Mouse (Mus musculus): ENCODE data around the gene Hdac4.

The Hdac4 gene

GRCm38 (mm10) chr1:92100371-92100891, 95.1 kb downstream of the Hdac4 start:
- peak; percentile 37 for DNase-seq (ENCODE audit: low spot score)

GRCm38 (mm10) chr1:92099964-92100363, 95.5 kb downstream of the Hdac4 start:
- no peak for DNase-seq (ENCODE audit: low spot score)

GRCm38 (mm10) chr1:92099502-92099901, 96.0 kb downstream of the Hdac4 start:
- no peak for DNase-seq (ENCODE audit: low spot score)

- no peak for DNase-seq (ENCODE audit: low spot score)
Observed at GRCm38 (mm10) chr1:92098456-92098855, 97.0 kb downstream of the Hdac4 start.

DNA sequence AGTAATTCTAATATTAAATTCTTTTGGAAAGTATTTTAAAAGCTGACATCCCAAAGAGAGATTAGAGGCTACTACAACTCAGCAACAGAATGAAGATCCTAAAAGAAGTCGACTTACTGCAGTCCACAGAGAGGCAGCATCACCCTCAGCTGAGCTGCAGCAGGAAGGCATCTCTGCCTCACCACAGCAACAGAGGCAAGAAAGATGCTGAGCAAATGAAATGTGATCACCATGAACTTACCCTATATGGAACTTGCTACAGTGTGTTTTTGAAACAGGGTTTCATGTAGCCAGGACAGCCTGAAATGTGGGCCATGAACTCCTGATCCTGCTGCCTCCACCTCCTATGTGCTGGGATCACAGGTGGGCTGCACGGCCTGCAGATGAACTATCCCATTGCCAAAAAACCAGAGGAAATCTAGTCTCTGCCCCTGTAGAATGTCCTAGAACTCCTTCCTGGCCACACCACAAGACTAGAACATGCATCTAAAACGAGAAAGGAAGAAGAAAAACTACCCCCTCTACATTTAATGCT, 98.4 kb downstream of the Hdac4 start:
- no peak for DNase-seq (ENCODE audit: low spot score)

- DNase-seq (ENCODE audit: low spot score) = no peak
Observed at GRCm38 (mm10) chr1:92092286-92092685, 103.2 kb downstream of the Hdac4 start.

- no peak for DNase-seq (ENCODE audit: low spot score)
Observed at GRCm38 (mm10) chr1:92087821-92088220, 107.7 kb downstream of the Hdac4 start.

- DNase-seq (ENCODE audit: low spot score) = no peak
Observed at GRCm38 (mm10) chr1:92087343-92087742, 108.2 kb downstream of the Hdac4 start.

GRCm38 (mm10) chr1:92086841-92087240, 108.7 kb downstream of the Hdac4 start:
- no peak for DNase-seq (ENCODE audit: low spot score)

DNA sequence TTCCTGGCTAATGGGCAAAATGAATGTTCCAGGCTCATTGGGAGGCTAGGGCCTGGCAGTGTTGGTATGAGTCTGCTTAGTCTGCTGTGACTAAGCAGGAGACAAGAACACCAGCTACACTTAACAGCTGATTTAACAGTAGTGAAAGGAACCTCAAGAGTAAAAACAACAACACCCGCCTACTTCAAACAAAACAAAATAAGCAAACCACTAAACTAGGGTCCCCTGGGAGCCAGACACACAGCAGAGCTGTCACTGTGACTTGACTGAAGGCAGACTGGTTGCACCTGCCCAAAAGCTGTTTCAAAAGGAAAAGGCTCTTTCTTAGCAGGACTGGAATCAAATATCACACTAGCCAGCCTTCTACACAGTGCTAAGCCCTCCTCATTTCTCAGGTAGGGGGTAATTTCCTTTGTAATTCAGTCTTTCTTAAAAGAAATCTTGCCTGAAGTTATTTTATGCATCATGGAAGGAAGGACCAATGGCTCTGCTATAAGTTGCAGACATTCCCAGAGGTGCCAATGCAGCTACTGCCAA, 109.2 kb downstream of the Hdac4 start:
- DNase-seq (ENCODE audit: low spot score) = no peak

DNA sequence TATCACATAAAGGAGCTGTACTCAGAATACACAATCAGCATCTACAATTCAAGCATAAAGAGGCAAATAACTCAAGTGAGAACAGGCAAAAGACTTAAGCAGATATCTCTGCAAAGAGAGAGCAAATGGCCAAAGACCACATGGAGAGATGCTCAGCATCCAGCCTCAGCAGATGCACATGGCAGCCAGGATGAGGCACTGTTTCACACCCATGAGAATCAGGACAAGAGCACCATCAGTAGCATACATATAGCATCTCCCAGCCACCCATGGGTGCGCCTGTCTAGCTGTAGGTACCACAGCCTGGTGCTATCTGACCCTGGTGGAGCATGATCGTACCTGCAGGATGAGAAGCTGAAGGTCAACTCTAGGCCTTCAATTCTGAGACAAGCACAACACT, 110.8 kb downstream of the Hdac4 start:
- no peak for DNase-seq (ENCODE audit: low spot score)

DNA sequence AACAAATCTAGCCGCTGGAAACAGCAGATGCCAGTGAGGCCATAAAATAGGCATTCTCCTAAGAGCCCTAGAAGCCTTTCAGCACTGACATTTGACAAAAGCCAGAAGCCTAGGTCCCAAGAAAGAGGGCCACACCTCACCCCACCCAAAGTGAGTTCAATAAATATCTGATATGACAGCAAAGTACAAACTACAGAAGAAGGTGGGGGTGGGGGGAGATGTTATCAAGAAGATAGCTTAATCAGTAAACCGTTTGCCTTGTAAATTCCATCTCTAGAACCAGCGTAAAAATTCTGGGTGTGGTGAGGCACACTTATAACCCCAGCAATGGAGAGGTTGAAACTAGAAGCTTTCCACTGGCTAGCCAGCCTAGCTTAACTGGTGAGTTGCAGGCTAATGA, 111.5 kb downstream of the Hdac4 start:
- DNase-seq (ENCODE audit: low spot score) = no peak

DNA sequence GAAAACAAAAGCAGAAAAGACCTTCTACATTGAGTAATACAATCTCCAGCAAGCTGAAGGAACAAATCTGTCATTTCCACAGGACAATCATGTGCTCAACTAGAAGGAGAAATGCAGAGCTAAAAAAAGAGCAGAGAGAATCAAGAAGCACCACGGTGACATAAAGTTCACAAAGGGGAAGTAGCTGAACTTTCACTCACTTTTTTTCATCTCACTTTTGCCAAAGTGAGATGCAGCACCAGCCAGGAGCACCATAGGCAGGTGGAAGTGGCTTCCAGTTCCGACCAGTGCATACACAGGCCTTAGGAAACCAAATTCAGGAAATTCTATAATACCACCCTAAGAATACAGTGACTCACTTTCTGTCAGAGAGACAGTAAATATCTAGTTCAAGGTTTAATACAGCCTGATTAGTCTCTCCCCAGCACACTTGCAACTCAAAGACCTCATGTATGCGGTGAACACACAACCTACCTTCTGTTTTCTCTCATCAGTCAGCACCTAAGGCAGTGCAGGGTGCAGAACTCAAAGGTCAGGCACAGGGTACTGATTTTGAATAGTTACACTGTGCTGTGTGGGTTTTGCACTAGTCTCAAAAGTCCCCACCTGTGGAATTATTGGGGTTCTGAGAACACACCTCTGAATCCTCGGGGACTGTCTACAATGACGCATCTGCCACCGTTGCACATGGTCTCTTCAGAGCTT, 112.5 kb downstream of the Hdac4 start:
- DNase-seq (ENCODE audit: low spot score) = no peak

GRCm38 (mm10) chr1:92082156-92082836, 113.2 kb downstream of the Hdac4 start:
- no peak for DNase-seq (ENCODE audit: low spot score)

GRCm38 (mm10) chr1:92079982-92080537, 115.4 kb downstream of the Hdac4 start:
- DNase-seq (ENCODE audit: low spot score) = no peak

- DNase-seq (ENCODE audit: low spot score) = no peak
Observed at GRCm38 (mm10) chr1:92075312-92075711, 120.2 kb downstream of the Hdac4 start.

GRCm38 (mm10) chr1:92074655-92075054, 120.8 kb downstream of the Hdac4 start:
- no peak for DNase-seq (ENCODE audit: low spot score)

- no peak for DNase-seq (ENCODE audit: low spot score)
Observed at GRCm38 (mm10) chr1:92069932-92070677, 125.4 kb downstream of the Hdac4 start.

DNA sequence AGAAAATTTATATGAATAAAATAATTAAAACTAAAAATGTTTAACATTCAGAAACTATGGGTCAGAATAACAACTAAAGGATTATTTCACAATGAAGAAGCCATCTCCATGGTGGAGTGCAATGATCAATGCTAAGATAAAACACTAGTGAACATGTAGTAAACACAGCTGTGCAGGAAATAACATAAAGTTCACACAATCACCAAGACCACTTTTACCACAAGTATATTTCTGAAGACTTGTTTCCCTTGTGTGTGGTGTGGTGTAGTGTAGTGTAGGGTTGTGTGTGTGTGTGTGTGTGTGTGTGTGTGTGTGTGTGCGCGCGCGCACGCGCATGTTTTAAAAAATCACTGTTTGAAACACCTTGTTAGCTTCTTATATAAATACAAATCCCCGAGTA, 126.0 kb downstream of the Hdac4 start:
- no peak for DNase-seq (ENCODE audit: low spot score)

DNA sequence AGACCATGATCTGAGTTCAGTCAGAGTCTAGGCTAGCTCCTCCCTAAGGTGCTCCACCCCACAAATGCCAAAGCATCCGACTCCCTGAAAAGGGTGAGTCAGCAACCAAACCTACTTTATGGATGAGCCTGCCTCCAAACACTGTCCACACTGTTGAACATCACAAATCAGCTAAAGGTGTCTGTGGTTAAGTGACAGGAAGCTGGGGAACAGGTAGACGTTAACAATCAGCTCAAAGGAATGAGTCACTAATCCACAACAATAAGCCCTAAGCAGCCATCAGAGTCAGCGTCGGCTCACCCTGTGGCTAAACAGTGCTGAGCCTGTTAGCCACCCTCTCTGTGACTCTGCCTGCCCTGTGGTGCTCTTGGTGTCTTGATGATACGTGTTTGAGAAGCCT, 131.2 kb downstream of the Hdac4 start:
- DNase-seq (ENCODE audit: low spot score) = no peak

GRCm38 (mm10) chr1:92063271-92063670, 132.2 kb downstream of the Hdac4 start:
- no peak for DNase-seq (ENCODE audit: low spot score)
